Mouse (Mus musculus): ENCODE data around the gene Lamb3. TPM values are rescaled to one million over a fixed set of nuclear protein-coding genes. Genes with fewer than 3 reads are reported as not detected.

Gene Lamb3
- total RNA-seq, 2 experiments from 2014 or later: 0.76 to 0.80 TPM

- no peak for DNase-seq (ENCODE audit: extremely low spot score in 1 of 2, low spot score in 1 of 2)
Measured at GRCm38 (mm10) chr1:193334546-193334945, 127.0 kb downstream of the Lamb3 start.

GRCm38 (mm10) chr1:193336122-193337017, 128.9 kb downstream of the Lamb3 start:
- DNase-seq (ENCODE audit: extremely low spot score in 1 of 2, low spot score in 1 of 2): no peak

- DNase-seq (ENCODE audit: extremely low spot score in 1 of 2, low spot score in 1 of 2): no peak
Measured at GRCm38 (mm10) chr1:193337018-193337321, 129.5 kb downstream of the Lamb3 start.

GRCm38 (mm10) chr1:193337787-193338310, 130.3 kb downstream of the Lamb3 start:
- no peak for DNase-seq (ENCODE audit: extremely low spot score in 1 of 2, low spot score in 1 of 2)

GRCm38 (mm10) chr1:193338363-193338995, 131.0 kb downstream of the Lamb3 start:
- DNase-seq (ENCODE audit: extremely low spot score in 1 of 2, low spot score in 1 of 2): no peak

GRCm38 (mm10) chr1:193342198-193342946, 134.9 kb downstream of the Lamb3 start:
- DNase-seq (ENCODE audit: extremely low spot score in 1 of 2, low spot score in 1 of 2): no peak

- no peak for DNase-seq (ENCODE audit: extremely low spot score in 1 of 2, low spot score in 1 of 2)
Measured at GRCm38 (mm10) chr1:193343853-193344252, 136.4 kb downstream of the Lamb3 start.

- DNase-seq (ENCODE audit: extremely low spot score in 1 of 2, low spot score in 1 of 2): no peak
Measured at GRCm38 (mm10) chr1:193344976-193345375, 137.5 kb downstream of the Lamb3 start.

GRCm38 (mm10) chr1:193346908-193347307, 139.4 kb downstream of the Lamb3 start:
- DNase-seq (ENCODE audit: extremely low spot score in 1 of 2, low spot score in 1 of 2): no peak

- DNase-seq (ENCODE audit: extremely low spot score in 1 of 2, low spot score in 1 of 2): no peak
Measured at GRCm38 (mm10) chr1:193348261-193348962, 140.9 kb downstream of the Lamb3 start.

GRCm38 (mm10) chr1:193349702-193350545, 142.4 kb downstream of the Lamb3 start:
- DNase-seq (ENCODE audit: extremely low spot score in 1 of 2, low spot score in 1 of 2): no peak

GRCm38 (mm10) chr1:193350546-193350801, 143.0 kb downstream of the Lamb3 start:
- no peak for DNase-seq (ENCODE audit: extremely low spot score in 1 of 2, low spot score in 1 of 2)

- peak in 1 of 2 experiments; percentile 53 for DNase-seq (ENCODE audit: extremely low spot score in 1 of 2, low spot score in 1 of 2)
Measured at GRCm38 (mm10) chr1:193351583-193351982, 144.1 kb downstream of the Lamb3 start.

- no peak for DNase-seq (ENCODE audit: extremely low spot score in 1 of 2, low spot score in 1 of 2)
Measured at GRCm38 (mm10) chr1:193359199-193359598, 151.7 kb downstream of the Lamb3 start.

- no peak for DNase-seq (ENCODE audit: extremely low spot score in 1 of 2, low spot score in 1 of 2)
Measured at GRCm38 (mm10) chr1:193361181-193361580, 153.7 kb downstream of the Lamb3 start.

GRCm38 (mm10) chr1:193362078-193362477, 154.6 kb downstream of the Lamb3 start:
- no peak for DNase-seq (ENCODE audit: extremely low spot score in 1 of 2, low spot score in 1 of 2)

GRCm38 (mm10) chr1:193363801-193364231, 156.3 kb downstream of the Lamb3 start:
- peak in 1 of 2 experiments; percentile 49 for DNase-seq (ENCODE audit: extremely low spot score in 1 of 2, low spot score in 1 of 2)

GRCm38 (mm10) chr1:193368055-193368454, 160.6 kb downstream of the Lamb3 start:
- peak in 1 of 2 experiments; percentile 55 for DNase-seq (ENCODE audit: extremely low spot score in 1 of 2, low spot score in 1 of 2)

GRCm38 (mm10) chr1:193369091-193369490, 161.6 kb downstream of the Lamb3 start:
- DNase-seq (ENCODE audit: extremely low spot score in 1 of 2, low spot score in 1 of 2): no peak

- no peak for DNase-seq (ENCODE audit: extremely low spot score in 1 of 2, low spot score in 1 of 2)
Measured at GRCm38 (mm10) chr1:193370096-193370495, 162.6 kb downstream of the Lamb3 start, which contains the start of gene Camk1g. Gene Camk1g, minus strand, starts transcription at chr1:193370298.

Data from layer of hippocampus, postnatal 25 days (tissue).